Mouse (Mus musculus) frontal cortex, postnatal 14 days (tissue): ENCODE measurements around the gene Efl1.

Experiments
- DNase-seq, 2 experiments: peaks; one replicate each; pipeline ENCODE4 v3.0.0; 2022; ENCODE audit warnings: low spot score in 2 of 2

Gene Efl1

GRCm38 (mm10) chr7:82812186-82813155 is 164.1 kb downstream of the Efl1 start:
- DNase-seq: no peak

DNA sequence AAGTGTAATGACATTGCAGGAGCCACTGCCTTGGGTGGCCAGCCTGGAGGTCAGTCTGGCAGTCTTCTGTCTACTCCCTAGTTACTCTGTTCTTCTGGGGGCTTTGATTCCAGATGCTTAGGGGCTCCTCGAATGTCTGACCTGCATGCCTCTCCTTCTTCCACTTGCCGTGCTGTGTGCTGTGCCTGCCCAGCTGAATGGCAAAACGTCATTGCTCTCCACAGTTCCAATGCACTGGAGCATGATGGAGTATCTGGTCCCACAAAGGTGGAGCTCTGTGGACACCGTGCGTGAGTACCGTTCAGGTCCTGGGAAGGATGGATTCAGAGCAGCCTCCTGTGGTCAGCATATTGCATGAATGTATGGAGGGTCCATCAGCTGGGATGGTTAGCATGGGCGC is 171.1 kb downstream of the Efl1 start:
- DNase-seq: no peak

DNA sequence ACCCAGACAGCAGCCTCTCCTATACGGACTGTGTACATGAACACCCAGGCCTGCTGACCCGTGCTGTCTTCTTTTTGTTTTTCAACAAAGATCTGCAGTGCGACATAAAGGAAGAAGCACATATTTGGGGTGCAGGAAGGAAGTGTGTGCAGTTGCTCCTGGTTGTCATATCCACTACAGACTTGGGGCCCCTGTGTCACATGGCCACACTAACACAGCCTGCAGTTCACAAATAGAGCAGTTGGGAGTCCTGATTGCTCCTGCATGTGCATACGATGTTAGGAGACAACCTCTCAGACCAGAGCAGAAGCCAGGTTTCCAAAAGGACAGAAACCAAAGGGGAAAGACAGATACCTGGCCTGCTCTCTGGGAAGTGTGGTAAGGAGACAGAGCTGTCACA is 172.2 kb downstream of the Efl1 start:
- DNase-seq: no peak

GRCm38 (mm10) chr7:82821501-82821900 is 173.1 kb downstream of the Efl1 start:
- DNase-seq: no peak

GRCm38 (mm10) chr7:82822528-82822927 is 174.1 kb downstream of the Efl1 start:
- no peak for DNase-seq
